Mouse (Mus musculus) neural tube, embryonic 12.5 days (tissue): Measurements from ENCODE around the gene Smarca4. TPM values are rescaled to one million over a fixed set of nuclear protein-coding genes. Genes with fewer than 3 reads are reported as not detected.

Source experiments
- ATAC-seq: fragments of 200-750 bp; cut with Nextera tagmentation; 2 replicates; pipeline ENCODE4 v1.8.0; 2017; ENCODE audit warnings: low read depth, mild to moderate bottlenecking, moderate TSS enrichment, moderate library complexity; ENCODE audit not compliant: low FRiP score
- H3K27ac ChIP-seq: fragments of 300-500 bp; sonication (generic); 2 replicates; pipeline ENCODE4 v1.5.1; 2016
- H3K27me3 ChIP-seq: fragments of 300-500 bp; sonication (generic); replicated peaks from 2 replicates; pipeline ENCODE4 v1.6.1; 2016; ENCODE audit warnings: mild to moderate bottlenecking
- H3K36me3 ChIP-seq: fragments of 300-500 bp; sonication (generic); 2 replicates; pipeline ENCODE4 v1.6.1; 2016; ENCODE audit warnings: mild to moderate bottlenecking
- H3K4me1 ChIP-seq: fragments of 300-500 bp; sonication (generic); 2 replicates; pipeline ENCODE4 v1.6.1; 2016
- H3K4me2 ChIP-seq: fragments of 300-500 bp; sonication (generic); replicated peaks from 2 replicates; pipeline ENCODE4 v1.6.1; 2016; ENCODE audit warnings: mild to moderate bottlenecking
- H3K4me3 ChIP-seq: fragments of 300-500 bp; sonication (generic); 2 replicates; pipeline ENCODE4 v1.5.1; 2016
- H3K9ac ChIP-seq: fragments of 300-500 bp; sonication (generic); 2 replicates; pipeline ENCODE4 v1.6.1; 2016; ENCODE audit warnings: mild to moderate bottlenecking
- H3K9me3 ChIP-seq: fragments of 300-500 bp; sonication (generic); 2 replicates; pipeline ENCODE4 v1.6.1; 2016; ENCODE audit warnings: mild to moderate bottlenecking
- WGBS: fragments of 180-500 bp; shearing (Covaris S2); methylation state at CpG from one replicate; pipeline ENCODE4 v1.1.7; 2016; 5-methylcytosine and 5-hydroxymethylcytosine counted together
- polyA plus RNA-seq: library from polyadenylated mRNA; unstranded; fragments of >200 nt; fragmentation: Nextera tagmentation; extraction: Ambion mirVana; gene quantifications from 2 replicates; pipeline ENCODE4 v1.2.1, GENCODE M21; 2016

The Smarca4 gene
- polyA plus RNA-seq, 1 experiment from 2014 or later, result 186 TPM

DNA sequence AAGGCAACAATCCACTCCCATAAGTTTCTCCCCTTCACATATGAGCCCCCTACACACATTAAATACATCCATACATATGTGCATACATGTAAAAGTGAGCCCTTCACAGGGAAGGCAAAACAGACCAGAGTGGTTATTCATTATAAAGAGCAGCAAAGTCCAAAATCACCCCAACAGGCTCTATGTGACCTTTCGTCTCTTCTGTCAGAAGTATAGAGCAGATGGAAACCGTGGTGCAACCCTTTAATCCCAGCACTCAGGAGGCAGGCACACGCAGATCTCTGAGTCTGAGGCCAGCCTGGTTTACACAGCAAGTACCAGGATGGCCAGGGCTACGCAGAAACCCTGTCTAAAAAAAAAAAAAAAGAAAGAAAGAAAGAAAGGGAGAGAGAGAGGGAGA, 90.1 kb downstream of the Smarca4 start:
- Histone ChIP-seq H3K27me3 (no peaks in the 10 kb centered on the region), H3K9ac (no peak overlapping the region), H3K9me3 (no peaks in the 10 kb centered on the region), H3K4me1 (no peaks in the 10 kb centered on the region), H3K4me2 (no peak overlapping the region), H3K4me3 (no peak overlapping the region), H3K27ac (no peak overlapping the region), H3K36me3 (peaks cover 78% of the 10 kb centered on the region)
- no peak for ATAC-seq
- 90% methylated on average over 4 of the region's 4 CpGs for WGBS

DNA sequence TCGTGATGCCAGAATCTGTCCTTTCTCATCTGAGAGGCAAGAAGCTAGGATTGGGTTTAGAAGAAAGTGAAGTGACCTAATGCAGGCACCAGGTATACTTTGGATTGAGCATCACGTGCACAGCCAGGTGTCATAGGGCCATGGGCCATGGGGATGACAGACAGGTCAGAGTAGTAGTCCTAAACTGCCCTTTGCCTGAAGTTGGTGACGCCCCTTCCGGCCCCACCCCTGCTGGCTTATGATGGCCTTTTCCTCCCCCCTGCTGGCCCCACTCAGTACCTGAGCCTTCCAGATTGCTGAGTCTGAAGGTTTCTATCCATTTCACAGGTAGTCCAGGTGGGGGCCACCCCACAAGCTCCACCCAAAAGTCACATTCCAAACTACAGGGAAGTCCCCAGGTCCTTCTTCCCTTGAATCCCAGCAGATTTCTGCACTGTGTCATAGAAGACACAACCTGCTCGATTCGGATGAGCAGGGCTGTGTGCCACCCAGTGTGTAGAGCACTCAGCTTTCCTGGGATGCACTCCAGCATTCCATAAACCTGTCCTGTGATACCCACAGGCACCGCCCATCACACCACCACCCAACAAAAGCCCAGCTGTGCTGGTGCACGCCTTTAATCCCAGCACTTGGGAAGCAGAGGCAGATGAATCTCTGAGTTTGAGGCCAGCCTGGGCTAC, 90.8 kb downstream of the Smarca4 start:
- H3K27ac ChIP-seq, result no peak overlapping the region
- H3K4me1 ChIP-seq, result no peaks in the 10 kb centered on the region
- no peak for ATAC-seq
- peaks cover 72% of the 10 kb centered on the region for H3K36me3 ChIP-seq
- H3K9ac ChIP-seq, result no peak overlapping the region
- H3K4me3 ChIP-seq, result no peak overlapping the region
- WGBS, result 88% methylated on average over 8 of the region's 8 CpGs
- no peaks in the 10 kb centered on the region for H3K27me3 ChIP-seq
- no peak overlapping the region for H3K4me2 ChIP-seq
- H3K9me3 ChIP-seq, result no peaks in the 10 kb centered on the region

DNA sequence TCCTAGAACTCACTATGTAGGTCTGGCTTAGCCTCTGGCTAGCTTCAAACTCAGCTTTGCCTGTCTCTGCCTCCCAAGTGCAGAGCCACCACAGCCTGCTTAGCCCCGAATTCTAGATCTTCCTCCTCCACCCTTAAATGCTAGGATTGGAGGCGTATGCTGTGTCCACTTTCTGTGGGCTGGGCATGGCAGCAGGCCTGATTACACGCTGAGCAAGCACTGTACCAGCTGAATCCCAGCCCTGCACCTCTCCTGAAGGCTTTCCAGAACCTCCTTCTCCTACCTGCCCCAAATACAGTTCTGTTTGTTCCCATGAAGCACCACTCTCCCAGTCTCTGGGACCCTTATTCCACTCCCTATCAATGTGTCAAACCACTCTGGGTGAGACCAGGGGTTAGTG, 93.4 kb downstream of the Smarca4 start:
- peaks cover 56% of the 10 kb centered on the region for H3K36me3 ChIP-seq
- no peak overlapping the region for H3K27ac ChIP-seq
- 94% methylated on average over 3 of the region's 3 CpGs for WGBS
- no peaks in the 10 kb centered on the region for H3K27me3 ChIP-seq
- no peak for ATAC-seq
- no peak overlapping the region for H3K4me2 ChIP-seq
- no peak overlapping the region for H3K9ac ChIP-seq
- H3K9me3 ChIP-seq, result no peaks in the 10 kb centered on the region
- H3K4me3 ChIP-seq, result no peak overlapping the region
- H3K4me1 ChIP-seq, result no peaks in the 10 kb centered on the region

DNA sequence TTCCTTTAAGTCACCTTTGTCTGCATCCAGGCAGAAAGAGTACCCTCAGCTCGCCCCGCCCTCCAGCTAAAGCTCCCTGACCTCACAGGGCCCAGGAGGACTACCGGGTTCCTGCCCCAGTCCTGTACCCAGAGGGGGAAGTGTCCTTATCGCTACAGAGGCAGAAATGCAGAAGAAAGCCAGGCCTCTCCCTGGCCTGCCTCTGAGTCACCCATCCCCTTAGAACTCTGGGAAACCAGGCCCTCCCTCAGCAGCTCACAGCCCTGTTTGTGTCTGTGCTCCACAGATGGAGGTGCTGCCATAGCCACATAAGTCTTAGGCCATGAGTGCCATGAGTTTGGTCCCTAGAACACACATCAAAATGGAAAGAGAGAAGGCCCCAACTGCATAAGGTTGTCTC, 99.3 kb downstream of the Smarca4 start:
- Histone ChIP-seq H3K4me1 (no peaks in the 10 kb centered on the region), H3K36me3 (0 out of 2 replicates have a peak, but pooled peaks cover 10% of the 10 kb centered on the region), H3K4me3 (no peak overlapping the region), H3K9me3 (no peaks in the 10 kb centered on the region), H3K27me3 (no peaks in the 10 kb centered on the region), H3K27ac (no peak overlapping the region), H3K4me2 (no peak overlapping the region), H3K9ac (no peak overlapping the region)
- no peak for ATAC-seq
- WGBS, result 67% methylated on average over 4 of the region's 4 CpGs

GRCm38 (mm10) chr9:21717015-21717414, 101.0 kb downstream of the Smarca4 start:
- H3K4me2 ChIP-seq, result no peak overlapping the region
- no peak overlapping the region for H3K4me3 ChIP-seq
- no peak overlapping the region for H3K27ac ChIP-seq
- WGBS, result 85% methylated on average over 2 of the region's 2 CpGs
- no peaks in the 10 kb centered on the region for H3K9me3 ChIP-seq
- no peak overlapping the region for H3K9ac ChIP-seq
- no peak; the same call in 1 of the 2 replicates for ATAC-seq
- no peaks in the 10 kb centered on the region for H3K27me3 ChIP-seq
- H3K36me3 ChIP-seq, result 0 out of 2 replicates have a peak, but pooled peaks cover 10% of the 10 kb centered on the region
- no peaks in the 10 kb centered on the region; the same call in 1 of the 2 replicates for H3K4me1 ChIP-seq

- 83% methylated on average over 2 of the region's 2 CpGs for WGBS
- no peak overlapping the region for H3K9ac ChIP-seq
- no peaks in the 10 kb centered on the region for H3K27me3 ChIP-seq
- no peak overlapping the region for H3K27ac ChIP-seq
- no peaks in the 10 kb centered on the region for H3K9me3 ChIP-seq
- no peak for ATAC-seq
- H3K36me3 ChIP-seq, result no peaks in the 10 kb centered on the region
- no peak overlapping the region for H3K4me2 ChIP-seq
- peaks cover 13% of the 10 kb centered on the region for H3K4me1 ChIP-seq
- no peak overlapping the region for H3K4me3 ChIP-seq
Measured at GRCm38 (mm10) chr9:21721036-21721435, 105.1 kb downstream of the Smarca4 start.

DNA sequence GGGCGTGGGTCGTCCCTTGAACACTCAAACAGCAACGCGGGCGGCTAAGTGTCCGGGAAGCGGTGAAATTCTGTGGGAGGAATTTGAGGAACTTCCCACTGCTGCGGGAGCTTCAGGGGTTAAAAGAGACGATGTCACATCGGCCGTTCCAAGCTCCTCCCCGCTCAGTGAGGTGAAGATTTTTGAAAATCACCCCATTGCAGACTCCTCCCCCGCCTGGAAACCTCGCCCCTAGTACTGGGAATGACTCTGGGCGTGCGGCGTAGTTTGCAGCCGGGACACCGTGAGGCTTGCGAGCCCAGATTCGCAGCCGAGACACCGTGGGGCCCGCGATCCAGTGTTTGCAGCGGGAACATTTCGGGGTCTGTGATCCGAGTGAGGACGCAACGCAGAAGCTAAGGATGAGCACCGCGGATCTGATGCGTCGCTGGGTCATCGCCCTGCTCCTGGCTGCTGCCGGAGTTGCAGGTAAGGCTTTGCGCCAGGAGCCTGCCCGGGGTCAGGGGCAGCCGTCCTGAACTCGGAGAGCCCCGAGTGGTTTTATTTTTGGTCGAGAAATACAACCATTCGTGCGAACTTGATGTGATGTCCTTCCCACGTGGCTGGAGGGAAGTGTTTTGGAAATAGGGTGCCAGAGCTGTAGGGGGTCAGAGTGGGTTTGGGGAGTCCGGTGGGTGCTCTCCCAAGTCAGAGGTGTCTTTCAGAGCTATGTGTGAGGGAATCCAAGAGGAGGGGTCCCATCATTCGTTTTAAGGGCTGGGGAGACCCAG, 107.6 kb downstream of the Smarca4 start, which contains the start of gene Ldlr:
Gene Ldlr (plus strand): TSS at position 107 of the 770 bp plus-strand sequence.
- H3K27ac ChIP-seq, result peak within 1 kb of the TSS; percentile 79
- peak; percentile 89 for ATAC-seq
- peak within 1 kb of the TSS; percentile 64 for H3K9ac ChIP-seq
- peak within 1 kb of the TSS; percentile 78 for H3K4me2 ChIP-seq
- peaks cover 3% of the 10 kb centered on the region; the same call in 1 of the 2 replicates for H3K36me3 ChIP-seq
- H3K4me1 ChIP-seq, result peaks cover 21% of the 10 kb centered on the region
- under 1% methylated on average over 47 of the region's 47 CpGs for WGBS
- H3K9me3 ChIP-seq, result no peaks in the 10 kb centered on the region
- peak within 1 kb of the TSS; percentile 71 for H3K4me3 ChIP-seq
- H3K27me3 ChIP-seq, result no peaks in the 10 kb centered on the region

GRCm38 (mm10) chr9:21724147-21724536, 108.2 kb downstream of the Smarca4 start:
- Histone ChIP-seq H3K9ac (peak overlapping the region; percentile 64), H3K9me3 (no peaks in the 10 kb centered on the region), H3K27ac (0 out of 2 replicates have a peak overlapping the region, but pooled peaks have one; percentile 79), H3K4me3 (peak overlapping the region; percentile 71), H3K27me3 (no peaks in the 10 kb centered on the region), H3K36me3 (peaks cover 3% of the 10 kb centered on the region; the same call in 1 of the 2 replicates), H3K4me2 (peak overlapping the region; percentile 78), H3K4me1 (peaks cover 21% of the 10 kb centered on the region)
- under 1% methylated on average over 18 of the region's 18 CpGs for WGBS
- ATAC-seq, result peak; percentile 96

- Histone ChIP-seq H3K27ac (no peak overlapping the region), H3K9me3 (no peaks in the 10 kb centered on the region), H3K9ac (peak overlapping the region; percentile 54; the same call in 1 of the 2 replicates), H3K4me2 (peak overlapping the region; percentile 78), H3K4me3 (peak overlapping the region; percentile 71), H3K27me3 (no peaks in the 10 kb centered on the region), H3K4me1 (peaks cover 21% of the 10 kb centered on the region), H3K36me3 (peaks cover 8% of the 10 kb centered on the region; the same call in 1 of the 2 replicates)
- 89% methylated on average over 23 of the region's 23 CpGs for WGBS
- no peak for ATAC-seq
Measured at GRCm38 (mm10) chr9:21725224-21726121, 109.5 kb downstream of the Smarca4 start.

GRCm38 (mm10) chr9:21726218-21726975, 110.4 kb downstream of the Smarca4 start:
- H3K36me3 ChIP-seq, result peaks cover 13% of the 10 kb centered on the region; the same call in 1 of the 2 replicates
- no peaks in the 10 kb centered on the region for H3K9me3 ChIP-seq
- peaks cover 21% of the 10 kb centered on the region for H3K4me1 ChIP-seq
- no peak overlapping the region for H3K4me3 ChIP-seq
- WGBS, result 73% methylated on average over 14 of the region's 14 CpGs
- peak overlapping the region; percentile 78 for H3K4me2 ChIP-seq
- no peak overlapping the region for H3K9ac ChIP-seq
- no peaks in the 10 kb centered on the region for H3K27me3 ChIP-seq
- H3K27ac ChIP-seq, result no peak overlapping the region
- ATAC-seq, result no peak

DNA sequence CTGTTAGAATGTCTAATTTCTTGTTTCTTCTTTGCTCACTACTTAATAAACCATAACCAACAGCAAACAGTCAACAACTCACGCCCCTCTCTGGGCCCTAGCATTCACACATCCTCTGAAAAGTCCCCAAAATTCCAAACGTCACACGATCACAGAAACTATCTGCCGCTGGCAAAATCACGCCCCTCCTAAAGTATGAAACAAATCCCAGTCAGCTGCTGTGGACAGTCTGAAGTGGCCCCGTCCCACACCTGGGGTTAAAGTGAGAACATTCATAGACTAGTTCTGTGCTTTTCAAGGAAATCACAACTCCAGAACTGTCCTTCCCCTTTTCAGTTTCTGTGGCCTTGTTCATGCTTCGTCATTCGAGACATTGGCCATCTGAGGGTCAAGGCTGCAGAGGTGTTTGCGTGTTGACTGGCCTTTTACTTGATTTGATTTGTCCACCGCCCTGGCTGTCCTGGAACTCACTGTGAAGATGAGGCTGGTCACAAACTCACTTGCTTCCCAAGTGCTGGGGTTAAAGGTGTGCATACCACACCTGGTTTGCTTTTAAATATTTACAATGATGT, 112.4 kb downstream of the Smarca4 start:
- Histone ChIP-seq H3K9ac (no peak overlapping the region), H3K9me3 (no peaks in the 10 kb centered on the region), H3K4me2 (no peak overlapping the region), H3K27me3 (no peaks in the 10 kb centered on the region), H3K36me3 (peaks cover 33% of the 10 kb centered on the region), H3K4me1 (peaks cover 21% of the 10 kb centered on the region), H3K4me3 (no peak overlapping the region), H3K27ac (no peak overlapping the region)
- ATAC-seq, result no peak
- 92% methylated on average over 10 of the region's 10 CpGs for WGBS
